Mouse (Mus musculus) T-helper 2 cell (primary cell): Measurements from ENCODE around the gene Olfr975.
"Not testable (repeated sequence)": the region's sequence is repeated elsewhere in the genome, so short reads cannot be mapped to it uniquely, and the experiment has no call there.

Experiments
- in situ Hi-C: fragments of 300-600 bp; cut with MboI, MseI; formaldehyde crosslinking; loops from one replicate; pipeline ENCODE4 v1.15.1; 2025; ENCODE audit warnings: high pct_unique_total_duplicates

The Olfr975 gene

DNA sequence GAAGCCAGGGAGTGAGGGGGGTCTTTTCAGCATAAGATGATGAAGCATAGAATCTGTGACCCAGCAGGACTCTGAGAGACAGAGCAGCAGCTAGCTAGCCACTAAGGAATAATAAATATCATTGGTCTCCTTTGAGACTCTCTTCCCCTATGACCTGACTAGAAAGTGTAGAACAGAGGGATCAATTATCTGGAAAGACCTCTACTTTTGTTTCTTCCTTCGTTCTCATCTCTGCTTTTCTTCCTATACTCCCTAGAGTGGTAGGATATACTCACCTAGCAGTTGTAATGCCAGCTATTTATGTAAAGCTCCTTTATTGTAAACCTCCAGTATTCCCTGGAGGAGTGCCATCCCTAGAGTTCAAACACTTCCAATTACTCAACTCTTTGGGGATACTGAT, at the start of gene Olfr975:
Olfr975 (minus strand) TSS at position 101 of the 400 bp plus-strand sequence.
- in situ Hi-C loops: no loop called here

DNA sequence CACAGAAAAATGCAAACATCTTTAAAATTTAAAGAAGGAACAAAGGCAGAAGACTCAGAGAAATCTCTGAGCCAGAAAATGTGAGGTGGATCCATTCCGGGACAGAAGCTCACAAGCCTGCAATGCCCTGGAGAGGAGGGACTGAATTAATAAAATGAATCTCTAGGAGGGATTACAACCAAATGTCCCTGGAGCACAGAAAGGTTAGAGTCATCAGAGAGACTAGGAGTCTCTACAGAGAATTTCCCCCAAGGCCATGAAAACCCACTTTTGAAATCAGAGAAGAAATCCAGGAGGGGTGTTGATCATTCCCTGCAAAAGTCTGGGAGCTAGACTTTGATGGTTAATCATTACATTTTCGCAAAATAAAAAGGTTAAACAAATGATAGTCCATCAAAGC, 40.0 kb upstream of the Olfr975 start, which contains the start of gene Olfr978:
Olfr978 (plus strand) TSS at position 301 of the 400 bp plus-strand sequence.
- in situ Hi-C loops: no loop called here

DNA sequence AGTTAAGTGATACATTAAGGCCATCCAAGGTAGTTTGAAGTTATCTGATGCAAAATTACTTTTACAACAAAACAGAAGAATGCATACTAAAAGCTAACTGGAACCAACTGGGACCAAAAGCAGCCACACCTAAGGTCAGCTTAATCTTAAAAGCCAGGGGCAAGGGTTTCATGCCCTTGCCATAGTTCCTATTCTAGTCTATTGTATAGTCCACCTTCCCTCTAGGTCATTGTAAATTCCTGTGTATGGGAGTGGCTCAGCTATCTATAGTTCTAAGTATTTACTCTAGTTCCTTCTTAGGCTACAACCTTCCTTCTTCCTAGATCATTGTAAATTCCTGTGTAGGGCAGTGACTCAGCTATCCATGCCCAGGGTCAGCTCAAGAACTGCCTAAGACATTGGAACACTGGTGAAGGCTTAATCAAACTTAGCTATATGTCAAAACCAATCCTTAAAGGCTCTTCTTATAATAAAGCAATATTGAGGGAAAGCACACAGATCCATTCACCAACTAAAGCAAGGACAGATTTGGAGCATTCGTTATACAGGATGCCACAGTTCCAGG, 24.8 kb upstream of the Olfr975 start:
- in situ Hi-C loops: not testable (repeated sequence)

DNA sequence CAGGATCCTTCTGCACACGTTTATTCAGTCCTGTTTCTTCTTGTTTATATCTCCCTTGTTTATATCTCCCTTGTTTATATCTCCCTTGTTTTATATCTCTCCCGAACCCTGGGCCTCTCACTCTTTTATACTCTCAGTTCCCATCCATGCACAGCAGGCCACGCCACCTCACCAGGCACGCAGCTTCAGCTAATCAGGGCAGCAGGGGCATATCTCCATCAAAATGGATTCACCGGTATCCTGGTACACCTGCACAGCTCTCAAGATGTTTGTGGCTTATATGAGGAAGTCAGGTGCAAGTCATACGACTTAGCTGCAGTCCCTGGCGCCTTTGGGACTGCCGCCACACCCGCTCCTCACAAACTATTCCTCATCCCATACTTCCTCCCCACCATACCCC, 9.2 kb upstream of the Olfr975 start, which contains the start of gene Olfr976:
Olfr976 (minus strand) TSS at position 101 of the 400 bp plus-strand sequence.
- in situ Hi-C loops: not testable (repeated sequence)

DNA sequence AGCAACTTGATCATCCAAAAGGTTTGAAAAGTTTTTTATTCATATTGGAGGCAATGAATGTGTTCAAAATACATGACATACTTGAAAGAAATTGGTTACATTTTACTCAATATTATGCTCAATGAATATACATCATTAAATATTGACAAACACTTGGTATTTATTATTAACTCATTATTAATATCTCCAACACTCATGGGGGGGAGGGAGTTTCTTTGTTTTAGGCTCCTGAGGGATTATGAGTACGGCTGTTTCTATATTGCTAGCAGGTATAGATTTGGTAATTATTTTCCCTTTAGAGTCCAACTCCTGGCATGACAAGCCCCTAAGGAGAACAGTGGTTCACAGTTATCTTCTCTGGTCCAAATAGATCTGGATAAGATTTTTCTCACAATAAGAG, 14.6 kb downstream of the Olfr975 start, which contains the start of gene Olfr974:
Olfr974 (plus strand) TSS at position 301 of the 400 bp plus-strand sequence.
- in situ Hi-C loops: no loop called here

DNA sequence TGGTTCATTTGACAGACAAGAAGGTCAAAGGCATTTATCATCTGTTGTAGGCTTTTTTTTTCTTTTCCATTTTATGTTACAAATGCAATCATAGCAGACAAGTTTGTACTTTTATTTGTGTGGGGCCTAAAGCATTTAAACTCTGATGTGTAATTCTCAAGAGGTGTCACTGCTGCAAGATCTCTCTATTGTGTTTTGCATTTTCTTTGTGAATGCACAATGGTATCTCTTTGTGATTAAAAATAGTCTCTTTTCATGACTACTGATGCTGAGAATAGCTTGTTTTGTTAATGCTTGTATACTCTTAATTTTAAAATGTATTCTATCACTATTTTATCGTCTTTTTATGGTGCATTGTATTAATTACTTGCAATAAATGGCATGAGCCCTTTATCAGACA, 23.0 kb downstream of the Olfr975 start:
- in situ Hi-C loops: not testable (repeated sequence)

DNA sequence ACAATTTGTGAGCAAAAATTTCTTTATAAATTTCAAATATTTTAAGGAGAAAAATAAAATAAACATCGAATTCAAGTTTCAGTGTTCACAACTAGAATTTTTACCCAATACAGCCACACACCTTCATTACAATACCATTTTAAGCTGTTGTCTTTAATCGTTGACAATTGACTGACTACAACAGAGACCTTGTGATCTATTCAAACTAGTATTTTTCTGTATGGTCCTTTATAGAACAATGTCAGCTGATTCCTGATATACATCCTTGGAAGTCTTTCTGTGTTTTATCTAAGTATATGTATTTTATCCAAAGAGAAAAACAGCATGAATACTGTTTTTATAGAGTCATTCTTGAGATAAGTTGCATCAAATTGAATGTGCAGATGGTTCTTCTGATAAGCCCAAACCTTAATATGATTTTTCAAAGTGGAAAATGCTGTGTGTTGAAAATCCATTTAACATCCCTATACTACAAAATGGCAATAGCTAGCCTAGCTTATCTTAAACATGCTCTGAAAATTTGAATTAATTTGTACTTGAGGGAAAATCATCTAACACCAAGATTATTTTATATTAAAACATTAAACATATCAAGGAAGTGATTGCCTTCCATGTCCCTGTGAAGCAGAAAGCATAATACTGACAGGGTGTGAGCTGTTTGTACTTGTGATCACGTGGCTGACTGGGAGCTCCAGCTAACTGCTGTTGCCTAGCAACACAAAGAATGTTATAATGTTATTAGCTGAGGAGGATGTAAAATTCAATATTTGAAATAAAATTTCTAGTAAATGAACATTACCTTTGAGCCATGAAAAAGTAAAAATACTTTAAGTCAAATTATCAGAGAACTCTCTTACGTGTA, 23.6 kb downstream of the Olfr975 start:
- in situ Hi-C loops: not testable (repeated sequence)

DNA sequence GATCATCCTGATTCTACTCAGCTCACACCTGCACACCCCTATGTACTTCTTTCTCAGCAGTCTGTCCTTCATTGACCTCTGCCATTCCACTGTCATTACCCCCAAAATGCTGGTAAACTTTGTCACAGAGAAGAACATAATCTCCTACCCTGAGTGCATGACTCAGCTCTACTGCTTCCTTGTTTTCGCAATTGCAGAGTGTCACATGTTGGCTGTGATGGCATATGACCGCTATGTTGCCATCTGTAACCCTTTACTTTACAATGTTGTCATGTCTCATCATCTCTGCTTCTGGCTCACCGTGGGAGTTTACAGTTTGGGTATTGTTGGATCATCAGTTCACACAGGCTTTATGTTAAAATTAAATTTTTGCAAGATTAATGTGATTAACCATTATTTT, 41.9 kb downstream of the Olfr975 start:
- in situ Hi-C loops: no loop called here

DNA sequence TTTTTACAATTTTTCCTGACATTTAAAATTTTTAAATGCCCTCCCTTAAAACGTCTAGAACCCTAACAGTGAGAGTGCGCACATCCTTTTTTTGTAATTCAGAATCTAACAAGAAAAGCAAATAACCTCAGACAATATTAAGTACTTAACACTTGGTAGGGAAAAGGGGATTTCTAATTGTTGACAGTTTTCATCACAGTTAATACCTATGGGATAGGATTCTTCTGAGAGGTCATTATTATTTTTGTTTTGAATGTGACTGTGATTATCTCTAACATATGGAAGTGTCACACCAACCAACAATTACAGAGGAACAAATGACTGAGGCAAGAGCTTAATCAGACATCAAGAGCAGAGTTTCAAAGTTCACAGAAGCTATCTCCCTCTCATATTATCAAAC, 44.8 kb downstream of the Olfr975 start, which contains the start of gene Olfr229:
Olfr229 (plus strand) TSS at position 301 of the 400 bp plus-strand sequence.
- in situ Hi-C loops: no loop called here

DNA sequence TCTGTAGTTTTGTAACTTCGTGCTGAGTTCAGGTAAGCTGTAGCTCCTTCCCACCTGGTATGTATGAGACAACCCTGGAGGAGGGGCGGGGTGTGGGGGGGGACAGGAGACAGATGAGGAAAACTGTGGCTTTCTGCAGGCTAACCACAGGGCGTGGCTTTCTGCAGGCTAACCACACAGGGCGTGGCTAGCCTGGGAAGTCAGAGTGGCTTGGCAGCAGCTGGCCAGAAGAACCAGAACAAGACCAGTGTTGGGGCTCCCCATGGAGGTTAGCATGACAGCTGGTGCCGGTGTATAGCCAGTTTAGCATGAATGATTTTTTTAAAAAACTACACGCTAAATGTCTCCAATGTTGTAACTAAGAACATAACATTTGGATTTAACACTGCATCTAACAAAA, 46.7 kb downstream of the Olfr975 start:
- in situ Hi-C loops: no loop called here
